Mouse (Mus musculus): Measurements from ENCODE around the gene Dnah17. TPM values are rescaled to one million over a fixed set of nuclear protein-coding genes. Genes with fewer than 3 reads are reported as not detected.

Gene Dnah17
- polyA plus RNA-seq, 1 experiment from 2014 or later = 0.26 TPM

- H3K36me3 ChIP-seq = peaks cover 50% of the 10 kb centered on the region
- no peak for ATAC-seq (ENCODE audit: low FRiP score, low read depth)
- no peak overlapping the region for H3K9ac ChIP-seq (replicated peaks)
- peaks cover 8% of the 10 kb centered on the region for H3K4me1 ChIP-seq
- no peak overlapping the region for H3K27ac ChIP-seq (replicated peaks)
- no peaks in the 10 kb centered on the region for H3K9me3 ChIP-seq
- WGBS = 90% methylated on average over 4 of the region's 4 CpGs
- H3K4me2 ChIP-seq (replicated peaks) = no peak overlapping the region
- no peaks in the 10 kb centered on the region for H3K27me3 ChIP-seq
- no peak overlapping the region for H3K4me3 ChIP-seq
Observed at GRCm38 (mm10) chr11:117998356-117998755, 132.1 kb downstream of the Dnah17 start.

- H3K4me2 ChIP-seq (replicated peaks) = no peak overlapping the region
- H3K4me1 ChIP-seq = peaks cover 17% of the 10 kb centered on the region
- H3K9me3 ChIP-seq = no peaks in the 10 kb centered on the region
- H3K27me3 ChIP-seq = no peaks in the 10 kb centered on the region
- peaks cover 39% of the 10 kb centered on the region for H3K36me3 ChIP-seq
- no peak overlapping the region for H3K27ac ChIP-seq (replicated peaks)
- 94% methylated on average over 2 of the region's 2 CpGs for WGBS
- no peak for ATAC-seq (ENCODE audit: low FRiP score, low read depth)
- H3K4me3 ChIP-seq = no peak overlapping the region
- no peak overlapping the region for H3K9ac ChIP-seq (replicated peaks)
Observed at GRCm38 (mm10) chr11:117997085-117997484, 133.3 kb downstream of the Dnah17 start.

DNA sequence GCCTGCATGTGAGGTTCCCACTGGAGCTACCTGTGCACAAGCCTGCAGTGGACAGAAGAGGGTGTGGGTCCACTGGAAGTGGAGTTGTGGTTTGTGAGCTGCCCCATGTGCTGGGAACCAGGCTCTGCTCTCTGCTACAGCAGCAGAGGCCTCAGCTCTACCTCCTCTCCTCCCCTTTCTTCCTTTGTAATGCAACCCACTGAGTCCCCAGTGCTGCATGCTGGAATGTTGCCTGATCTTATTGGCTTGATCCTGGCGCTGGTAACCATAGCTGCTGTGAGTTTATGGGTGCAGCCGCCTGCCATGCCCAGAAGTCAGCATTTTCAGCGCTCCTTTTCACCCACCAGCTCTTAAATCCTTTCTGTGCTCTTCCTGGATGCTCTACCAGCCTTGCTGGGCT, 134.4 kb downstream of the Dnah17 start:
- peaks cover 25% of the 10 kb centered on the region for H3K4me1 ChIP-seq
- H3K9me3 ChIP-seq = no peaks in the 10 kb centered on the region
- H3K9ac ChIP-seq (replicated peaks) = no peak overlapping the region
- H3K4me3 ChIP-seq = no peak overlapping the region
- peaks cover 30% of the 10 kb centered on the region for H3K36me3 ChIP-seq
- no peak overlapping the region for H3K27ac ChIP-seq (replicated peaks)
- H3K4me2 ChIP-seq (replicated peaks) = no peak overlapping the region
- ATAC-seq (ENCODE audit: low FRiP score, low read depth) = no peak
- WGBS = 30% methylated on average over 3 of the region's 3 CpGs
- no peaks in the 10 kb centered on the region for H3K27me3 ChIP-seq

- ATAC-seq (ENCODE audit: low FRiP score, low read depth) = no peak
- H3K9me3 ChIP-seq = no peaks in the 10 kb centered on the region
- no peak overlapping the region for H3K4me3 ChIP-seq
- no peak overlapping the region for H3K9ac ChIP-seq (replicated peaks)
- peaks cover 26% of the 10 kb centered on the region for H3K36me3 ChIP-seq
- 62% methylated on average over 3 of the region's 3 CpGs for WGBS
- H3K4me2 ChIP-seq (replicated peaks) = no peak overlapping the region
- H3K27me3 ChIP-seq = no peaks in the 10 kb centered on the region
- no peak overlapping the region for H3K27ac ChIP-seq (replicated peaks)
- H3K4me1 ChIP-seq = peaks cover 28% of the 10 kb centered on the region
Observed at GRCm38 (mm10) chr11:117995661-117996060, 134.8 kb downstream of the Dnah17 start.

- no peak for ATAC-seq (ENCODE audit: low FRiP score, low read depth)
- Histone ChIP-seq H3K9me3 (no peaks in the 10 kb centered on the region), H3K9ac (replicated peaks) (no peak overlapping the region), H3K4me3 (no peak overlapping the region), H3K36me3 (peaks cover 22% of the 10 kb centered on the region), H3K27ac (replicated peaks) (0 out of 2 replicates have a peak overlapping the region, but pooled peaks have one; percentile 15), H3K27me3 (no peaks in the 10 kb centered on the region), H3K4me2 (replicated peaks) (no peak overlapping the region), H3K4me1 (peaks cover 32% of the 10 kb centered on the region)
- WGBS = 38% methylated on average over 2 of the region's 2 CpGs
Observed at GRCm38 (mm10) chr11:117995255-117995654, 135.2 kb downstream of the Dnah17 start.

DNA sequence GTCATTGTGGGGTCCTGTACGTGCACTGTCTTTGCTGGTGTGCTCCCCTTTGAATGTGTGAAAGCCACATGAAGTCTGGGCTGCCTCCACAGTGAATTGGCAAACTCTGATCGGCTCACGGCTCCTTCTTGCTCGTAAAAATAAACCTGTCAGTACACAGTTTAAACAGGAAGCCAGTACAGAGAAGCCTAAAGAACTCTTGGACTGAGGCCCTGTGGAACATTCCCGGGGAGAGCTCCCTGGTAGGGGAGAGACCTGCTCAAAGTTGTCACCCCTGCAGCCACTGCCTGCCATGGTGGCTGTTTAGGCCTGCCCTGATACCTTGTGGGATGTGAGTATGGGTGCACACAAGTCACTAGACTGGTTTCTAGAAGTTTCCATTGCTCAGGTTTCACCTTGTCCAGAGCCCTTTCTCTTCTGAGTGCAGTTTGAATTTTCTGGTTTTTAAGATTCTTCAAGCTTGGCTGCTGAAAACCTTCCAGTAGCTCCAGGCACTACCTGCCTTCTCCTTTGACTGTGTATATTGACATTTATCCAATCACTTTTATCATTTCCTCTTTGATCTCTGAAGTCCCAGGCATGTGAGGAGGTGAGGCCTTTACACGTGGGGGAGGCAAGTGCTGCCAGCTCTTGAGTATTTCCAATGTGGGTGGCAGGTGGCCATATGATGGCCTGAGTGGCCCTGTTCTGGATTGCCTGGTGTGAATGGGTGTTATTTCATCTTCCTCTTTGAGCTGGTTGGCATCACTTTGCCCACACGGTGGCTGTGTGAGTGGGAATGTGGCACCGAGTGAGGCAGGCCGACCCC, 136.0 kb downstream of the Dnah17 start:
- 77% methylated on average over 9 of the region's 9 CpGs for WGBS
- H3K4me3 ChIP-seq = no peak overlapping the region
- no peak overlapping the region for H3K9ac ChIP-seq (replicated peaks)
- H3K27ac ChIP-seq (replicated peaks) = 0 out of 2 replicates have a peak overlapping the region, but pooled peaks have one; percentile 15
- 0 out of 2 replicates have a peak, but pooled peaks cover 14% of the 10 kb centered on the region for H3K36me3 ChIP-seq
- no peaks in the 10 kb centered on the region for H3K9me3 ChIP-seq
- peaks cover 40% of the 10 kb centered on the region for H3K4me1 ChIP-seq
- ATAC-seq (ENCODE audit: low FRiP score, low read depth) = no peak
- no peak overlapping the region for H3K4me2 ChIP-seq (replicated peaks)
- H3K27me3 ChIP-seq = no peaks in the 10 kb centered on the region

DNA sequence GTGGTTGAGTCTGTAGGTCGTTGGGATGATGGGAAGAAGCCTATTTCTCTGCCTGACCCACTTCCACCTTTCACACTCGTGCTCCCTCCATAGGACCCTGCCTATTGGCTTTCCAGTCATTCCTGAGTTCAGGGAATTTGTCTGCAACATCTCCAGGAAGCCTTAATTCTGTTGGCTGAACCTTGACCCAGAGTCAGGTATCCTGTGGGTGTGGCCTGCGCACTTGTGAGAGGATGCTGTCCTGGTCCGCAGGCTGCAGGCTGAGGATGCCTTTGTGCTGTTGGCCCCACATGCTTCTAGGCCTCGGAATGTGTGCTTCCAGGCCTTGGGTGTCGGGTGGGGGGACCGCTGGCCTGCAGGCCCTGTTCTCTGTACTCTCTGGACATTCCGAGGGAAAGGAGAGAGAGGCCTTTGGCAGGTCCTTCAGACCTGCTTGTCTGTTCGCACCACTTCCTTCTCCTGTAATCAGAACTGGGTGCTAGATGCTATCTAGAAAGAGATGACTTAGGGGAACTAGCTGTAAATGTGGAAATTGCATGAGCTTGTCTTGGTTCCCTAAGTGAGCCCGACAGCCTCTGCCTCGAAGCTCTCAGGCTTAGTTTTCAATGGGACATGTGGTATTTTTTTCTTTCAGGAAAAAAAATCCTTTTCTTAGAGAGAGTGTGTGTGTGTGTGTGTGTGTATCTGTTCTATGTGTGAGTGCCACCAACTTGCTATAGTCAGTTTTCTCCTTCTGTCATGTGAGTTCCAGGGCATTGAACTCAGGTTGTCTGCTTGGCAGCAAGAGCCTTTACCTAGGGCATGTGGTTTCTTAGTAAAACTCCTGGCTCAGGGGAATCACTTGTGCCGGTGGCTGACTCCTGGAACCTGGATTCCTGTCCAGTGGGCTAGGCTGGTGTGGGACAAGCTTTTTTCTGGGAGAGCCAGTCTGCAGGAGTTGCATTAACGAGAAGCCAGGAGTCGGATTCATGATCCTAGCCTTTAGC, 137.0 kb downstream of the Dnah17 start:
- no peak for ATAC-seq (ENCODE audit: low FRiP score, low read depth)
- H3K9ac ChIP-seq (replicated peaks) = no peak overlapping the region
- no peaks in the 10 kb centered on the region for H3K9me3 ChIP-seq
- H3K27ac ChIP-seq (replicated peaks) = no peak overlapping the region
- no peak overlapping the region for H3K4me2 ChIP-seq (replicated peaks)
- H3K36me3 ChIP-seq = 0 out of 2 replicates have a peak, but pooled peaks cover 4% of the 10 kb centered on the region
- 82% methylated on average over 14 of the region's 14 CpGs for WGBS
- H3K4me1 ChIP-seq = peaks cover 47% of the 10 kb centered on the region
- no peak overlapping the region for H3K4me3 ChIP-seq
- no peaks in the 10 kb centered on the region for H3K27me3 ChIP-seq

DNA sequence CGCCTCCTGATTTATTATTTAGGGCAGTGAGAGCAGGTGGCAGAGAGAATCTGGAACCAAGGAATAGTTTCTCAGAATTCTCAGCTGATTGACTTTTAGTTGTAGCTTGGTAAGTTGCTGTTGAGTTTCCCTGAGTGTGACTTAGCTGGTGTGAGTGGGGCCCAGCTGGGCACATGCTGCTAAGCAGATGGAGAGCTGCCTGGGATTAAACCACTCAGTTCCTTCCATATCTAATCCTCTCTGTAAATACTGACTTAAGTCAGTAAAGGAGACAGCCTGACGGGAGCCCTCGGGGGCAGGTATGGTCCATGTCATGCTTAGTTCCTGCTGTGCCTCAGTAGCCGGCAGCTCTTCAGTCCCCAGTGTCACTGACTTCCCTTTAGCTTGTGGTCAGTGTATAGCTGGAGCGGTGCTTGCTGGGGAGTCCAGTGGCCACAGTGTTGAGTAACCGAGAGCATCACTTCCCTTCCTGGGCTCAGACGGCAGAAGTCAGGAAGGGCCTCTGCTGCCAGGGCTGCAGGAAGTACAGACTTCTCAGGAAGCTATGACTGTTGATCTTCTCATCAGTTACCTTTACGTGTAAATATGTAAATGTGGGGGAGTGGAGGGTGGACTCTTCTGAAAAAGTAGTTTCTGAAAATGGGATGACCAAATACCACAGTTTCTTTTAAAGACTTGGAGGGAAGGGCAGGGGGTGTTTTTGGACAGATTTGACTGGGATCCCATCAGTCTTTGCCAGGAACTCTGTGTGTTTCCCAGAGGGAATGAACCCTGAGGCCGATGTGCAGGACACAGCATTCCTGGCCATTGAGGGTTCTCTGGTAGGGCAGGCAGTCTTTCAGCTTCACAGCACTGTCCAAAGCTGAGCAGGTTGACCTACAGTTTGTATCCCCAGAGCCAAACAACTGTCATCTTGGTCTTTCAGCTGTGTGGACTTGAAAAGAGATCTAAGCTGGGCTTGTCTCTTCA, 138.6 kb downstream of the Dnah17 start:
- H3K4me1 ChIP-seq = peaks cover 60% of the 10 kb centered on the region
- no peaks in the 10 kb centered on the region for H3K9me3 ChIP-seq
- H3K27ac ChIP-seq (replicated peaks) = 0 out of 2 replicates have a peak overlapping the region, but pooled peaks have one; percentile 20
- H3K4me3 ChIP-seq = no peak overlapping the region
- no peak overlapping the region for H3K4me2 ChIP-seq (replicated peaks)
- no peak for ATAC-seq (ENCODE audit: low FRiP score, low read depth)
- H3K9ac ChIP-seq (replicated peaks) = no peak overlapping the region
- no peaks in the 10 kb centered on the region for H3K36me3 ChIP-seq
- WGBS = 47% methylated on average over 9 of the region's 9 CpGs
- no peaks in the 10 kb centered on the region for H3K27me3 ChIP-seq

DNA sequence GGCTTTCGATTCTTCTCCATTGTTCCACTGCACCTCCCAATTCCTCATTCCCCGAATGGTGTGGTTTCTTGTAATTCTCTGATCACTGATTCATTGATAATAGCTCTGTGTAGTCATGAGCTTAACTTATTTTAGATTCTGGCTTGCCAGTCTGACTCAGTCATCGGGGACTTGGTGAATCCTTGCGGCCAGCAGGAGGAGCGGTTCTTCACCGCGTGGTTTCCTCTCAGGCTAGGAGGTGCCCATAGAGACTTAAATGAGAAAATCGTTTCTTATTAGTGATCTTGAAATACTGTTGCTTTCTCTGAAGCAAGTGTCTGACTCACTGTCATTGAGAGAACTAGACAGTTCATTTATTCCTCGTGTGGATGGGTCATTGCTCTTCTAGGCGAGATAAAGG, 140.5 kb downstream of the Dnah17 start:
- Histone ChIP-seq H3K4me1 (peaks cover 62% of the 10 kb centered on the region), H3K4me2 (replicated peaks) (no peak overlapping the region), H3K27ac (replicated peaks) (no peak overlapping the region), H3K4me3 (no peak overlapping the region), H3K27me3 (no peaks in the 10 kb centered on the region), H3K9me3 (no peaks in the 10 kb centered on the region), H3K9ac (replicated peaks) (no peak overlapping the region), H3K36me3 (no peaks in the 10 kb centered on the region)
- 52% methylated on average over 10 of the region's 10 CpGs for WGBS
- ATAC-seq (ENCODE audit: low FRiP score, low read depth) = no peak

DNA sequence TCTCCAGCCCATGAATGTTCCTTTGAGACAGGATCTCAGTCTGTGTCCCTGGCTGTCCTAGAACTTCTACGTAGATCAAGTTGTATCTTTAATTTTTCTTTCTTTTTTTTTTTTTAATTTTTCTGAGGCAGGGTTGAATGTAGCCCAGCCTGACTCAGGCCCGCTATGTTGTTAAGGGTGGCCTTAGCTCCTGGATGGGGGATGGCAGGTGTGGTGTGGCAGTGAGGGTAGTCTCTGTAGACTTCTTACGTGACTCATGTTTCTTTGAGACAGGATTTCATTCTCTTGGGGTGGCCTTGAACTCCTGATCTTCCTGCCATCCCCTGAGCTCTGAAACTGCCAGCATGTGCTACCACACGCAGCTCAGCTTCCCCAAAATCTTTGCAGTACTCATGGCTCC, 141.2 kb downstream of the Dnah17 start:
- Histone ChIP-seq H3K27me3 (no peaks in the 10 kb centered on the region), H3K27ac (replicated peaks) (no peak overlapping the region), H3K4me1 (peaks cover 59% of the 10 kb centered on the region), H3K36me3 (no peaks in the 10 kb centered on the region), H3K9me3 (no peaks in the 10 kb centered on the region), H3K4me3 (no peak overlapping the region), H3K9ac (replicated peaks) (no peak overlapping the region), H3K4me2 (replicated peaks) (no peak overlapping the region)
- 97% methylated on average over 4 of the region's 4 CpGs for WGBS
- no peak for ATAC-seq (ENCODE audit: low FRiP score, low read depth)

- Histone ChIP-seq H3K4me2 (replicated peaks) (peak overlapping the region; percentile 87), H3K36me3 (no peaks in the 10 kb centered on the region), H3K27ac (replicated peaks) (no peak overlapping the region), H3K9ac (replicated peaks) (peak overlapping the region; percentile 96; the same call in 1 of the 2 replicates), H3K9me3 (no peaks in the 10 kb centered on the region), H3K4me1 (peaks cover 59% of the 10 kb centered on the region), H3K27me3 (no peaks in the 10 kb centered on the region), H3K4me3 (peak overlapping the region; percentile 100)
- no peak for ATAC-seq (ENCODE audit: low FRiP score, low read depth)
- WGBS = 76% methylated on average over 4 of the region's 4 CpGs
Observed at GRCm38 (mm10) chr11:117987968-117988367, 142.5 kb downstream of the Dnah17 start.
